Mouse (Mus musculus) mature B cell (primary cell): ENCODE measurements around the gene Tpst1.

ENCODE experiments used
- in situ Hi-C: fragments of 300-500 bp; cut with MboI; formaldehyde crosslinking; loops from 2 replicates; pipeline ENCODE4 v1.14.3; 2019

The Tpst1 gene

DNA sequence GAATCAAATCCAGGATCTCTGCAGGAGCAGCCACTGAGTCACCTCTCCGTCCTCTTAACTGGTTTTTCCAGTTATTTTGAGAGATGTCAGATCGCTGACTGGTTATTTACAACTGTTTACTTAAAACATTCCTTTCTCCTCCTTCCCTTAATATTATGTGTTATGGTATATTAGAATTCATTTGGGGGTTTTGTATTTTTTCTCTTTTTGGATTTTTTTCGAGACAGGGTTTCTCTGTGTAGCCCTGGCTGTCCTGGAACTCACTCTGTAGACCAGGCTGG is 109.4 kb downstream of the Tpst1 start:
- in situ Hi-C loops, result no loop called here

GRCm38 (mm10) chr5:130184193-130184856 is 111.2 kb downstream of the Tpst1 start:
- in situ Hi-C loops, result no loop called here

- in situ Hi-C loops, result no loop called here
Observed at GRCm38 (mm10) chr5:130185312-130185711, 112.2 kb downstream of the Tpst1 start.
